Mouse (Mus musculus) olfactory bulb, adult 2 months (tissue): ENCODE measurements around the gene Clec4a3. TPM values are rescaled to one million over a fixed set of nuclear protein-coding genes. Genes with fewer than 3 reads are reported as not detected.

Source experiments
- H3K27ac ChIP-seq: fragments of 200-500 bp; 2 replicates; pipeline ENCODE4 v1.5.1; 2012; ENCODE audit warnings: low read depth, low read length; ENCODE audit not compliant: insufficient read depth
- H3K4me1 ChIP-seq: fragments of 200-500 bp; 2 replicates; pipeline ENCODE4 v1.6.1; 2012; ENCODE audit warnings: low read length; ENCODE audit not compliant: control insufficient read depth, insufficient read depth
- H3K4me3 ChIP-seq: fragments of 200-500 bp; 2 replicates; pipeline ENCODE4 v1.5.1; 2012; ENCODE audit warnings: mild to moderate bottlenecking, low read depth, low read length, moderate library complexity; ENCODE audit not compliant: insufficient read depth
- CTCF ChIP-seq: fragments of 200-500 bp; IDR thresholded peaks from 2 replicates; pipeline ENCODE4 v1.5.1; 2012; ENCODE audit warnings: low read depth, mild to moderate bottlenecking, low read length, moderate library complexity; ENCODE audit not compliant: insufficient read depth
- POLR2A ChIP-seq: fragments of 200-500 bp; IDR thresholded peaks from 2 replicates; pipeline ENCODE4 v1.6.1; 2012; ENCODE audit warnings: mild to moderate bottlenecking, low read depth, low read length, moderate library complexity; ENCODE audit not compliant: insufficient read depth
- WGBS: fragments of 180-500 bp; shearing (Covaris S2); methylation state at CpG from one replicate; pipeline ENCODE4 v1.1.7; 2018; 5-methylcytosine and 5-hydroxymethylcytosine counted together
- polyA plus RNA-seq: library from polyadenylated mRNA; stranded (reverse); fragments of >200 nt; gene quantifications from 2 replicates; pipeline ENCODE4 v1.2.4, GENCODE M21; 2012; ENCODE audit warnings: low replicate concordance; ENCODE audit not compliant: missing spikeins, insufficient read depth, insufficient read length

Gene Clec4a3
- polyA plus RNA-seq, 1 experiment = not detected

DNA sequence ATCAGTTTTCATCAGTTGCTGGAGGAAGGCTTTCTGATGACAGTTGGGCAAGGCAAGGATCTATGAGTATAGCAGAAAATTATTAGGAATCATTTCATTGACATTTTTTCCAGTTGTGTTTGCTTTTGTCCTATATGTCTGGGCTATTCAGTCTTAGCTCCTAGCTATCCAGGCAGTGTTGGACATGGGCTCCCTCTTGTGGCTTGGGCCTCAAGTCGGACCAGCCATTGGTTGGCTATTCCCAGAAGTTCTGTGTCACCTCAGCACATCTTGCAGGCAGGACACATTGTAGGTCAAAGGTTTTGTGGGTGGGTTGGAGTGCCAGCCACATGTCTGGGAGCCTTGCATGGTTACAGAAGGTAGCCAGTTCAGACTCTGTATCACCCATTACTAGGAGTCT is 53.3 kb downstream of the Clec4a3 start:
- TF ChIP-seq CTCF (no peak), POLR2A (no peak)
- H3K4me3 ChIP-seq = no peak overlapping the region
- no peaks in the 10 kb centered on the region for H3K4me1 ChIP-seq
- no peak overlapping the region for H3K27ac ChIP-seq
- WGBS = 63% methylated on average over 1 of the region's 1 CpGs

Other genes with a start within 250 kb of the Clec4a3 start
- not detected in 2 replicates for gene Nanog, start 245.0 kb upstream of the Clec4a3 start, polyA plus RNA-seq
- gene Slc2a3, start 150.9 kb upstream of the Clec4a3 start, polyA plus RNA-seq = not detected in 2 replicates
- not detected in 2 replicates for gene Foxj2, start 132.6 kb upstream of the Clec4a3 start, polyA plus RNA-seq
- not detected in 2 replicates for gene C3ar1, start 96.4 kb upstream of the Clec4a3 start, polyA plus RNA-seq
- gene Necap1, start 78.0 kb upstream of the Clec4a3 start, polyA plus RNA-seq = not detected in 2 replicates
- gene Clec4a1, start 30.7 kb upstream of the Clec4a3 start, polyA plus RNA-seq = not detected in 2 replicates
- not detected in 2 replicates for gene Clec4a4, start 37.9 kb downstream of the Clec4a3 start, polyA plus RNA-seq
- gene Clec4b1, start 97.4 kb downstream of the Clec4a3 start, polyA plus RNA-seq = not detected in 2 replicates
- gene Clec4a2, start 153.9 kb downstream of the Clec4a3 start, polyA plus RNA-seq = not detected in 2 replicates
- gene Clec4b2, start 220.4 kb downstream of the Clec4a3 start, polyA plus RNA-seq = not detected in 2 replicates